Mouse (Mus musculus) cerebellum, postnatal 4 days (tissue): ENCODE data around the gene Col4a4.

Experiments used
- DNase-seq, 2 experiments: peaks; one replicate each; pipeline ENCODE4 v3.0.0; 2022; ENCODE audit warnings: low spot score in 2 of 2, mixed read lengths in 1 of 2

The Col4a4 gene

DNA sequence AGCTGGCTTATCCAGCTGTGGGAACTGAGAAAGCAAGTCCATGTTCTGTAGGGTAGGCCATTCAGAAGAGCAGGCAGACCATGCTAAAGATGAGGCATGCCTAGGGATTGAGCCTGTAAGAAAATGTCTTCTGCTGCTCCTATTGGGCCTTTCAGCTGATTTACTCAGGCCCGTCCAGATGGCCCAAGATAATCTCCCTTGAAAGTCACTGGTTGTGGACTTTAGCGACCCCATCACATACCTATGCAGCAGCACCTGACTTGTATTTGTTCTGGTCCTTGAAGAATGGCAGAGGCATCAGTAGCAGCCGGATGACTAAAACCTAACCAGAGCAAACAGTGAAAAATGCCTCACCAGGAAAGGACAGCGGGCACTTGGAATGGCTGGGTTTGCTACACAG, 171.0 kb downstream of the Col4a4 start:
- no peak for DNase-seq

DNA sequence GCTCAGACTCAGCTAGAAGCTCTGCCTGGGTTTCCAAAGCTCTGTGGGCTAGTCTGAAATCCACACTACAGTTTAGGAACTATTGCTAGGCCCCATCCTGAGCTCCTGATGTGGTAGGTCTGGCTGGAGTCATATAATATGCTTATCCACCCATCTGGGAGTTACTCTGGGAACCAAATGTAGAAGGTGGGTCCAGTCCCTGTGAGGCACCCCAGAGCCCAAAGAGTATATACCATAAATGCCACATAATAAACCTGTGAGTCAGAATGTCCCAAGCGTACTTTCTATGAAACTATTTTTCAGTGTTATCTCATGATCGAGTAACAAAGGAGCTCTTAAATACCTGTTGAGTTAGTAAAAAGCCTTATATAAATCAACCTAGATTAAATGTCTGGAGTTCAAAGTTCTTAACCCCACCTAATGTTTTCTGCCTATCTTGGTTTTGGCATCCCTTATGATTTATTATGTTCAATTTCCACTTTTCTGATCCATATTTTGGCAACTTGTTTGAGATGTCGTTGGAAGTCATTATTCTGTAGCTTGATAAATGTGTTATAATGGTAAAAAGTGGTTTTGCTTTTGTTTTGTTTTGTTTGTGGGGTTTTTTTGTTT, 172.1 kb downstream of the Col4a4 start:
- DNase-seq: no peak

- DNase-seq: no peak
Measured at GRCm38 (mm10) chr1:82412085-82412484, 174.6 kb downstream of the Col4a4 start.

DNA sequence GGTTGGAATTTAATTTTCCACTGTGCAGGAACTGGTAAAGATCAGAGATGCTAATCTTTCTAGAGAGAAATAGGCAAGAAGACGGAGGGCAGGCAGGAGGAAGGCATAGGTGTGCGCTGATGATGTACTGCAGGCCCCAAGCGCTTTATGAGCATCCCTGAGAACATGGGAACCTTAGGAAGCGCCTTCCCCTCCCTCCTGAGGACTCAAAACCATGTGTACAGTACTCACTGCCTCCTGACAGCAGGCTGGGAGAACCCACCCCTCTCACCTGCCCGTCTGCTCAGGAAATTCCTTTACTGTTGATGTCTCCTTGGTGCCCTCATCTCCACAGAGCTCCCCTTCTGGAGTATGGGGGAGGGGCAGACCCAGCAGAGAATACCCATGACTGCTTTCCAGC, 175.1 kb downstream of the Col4a4 start:
- no peak for DNase-seq

- no peak for DNase-seq
Measured at GRCm38 (mm10) chr1:82410548-82410947, 176.1 kb downstream of the Col4a4 start.

- no peak for DNase-seq
Measured at GRCm38 (mm10) chr1:82409271-82409670, 177.4 kb downstream of the Col4a4 start.

GRCm38 (mm10) chr1:82407786-82408185, 178.9 kb downstream of the Col4a4 start:
- DNase-seq: no peak
